ENCODE assay signal across 18 mouse cellular contexts in the genomic region with DNA sequence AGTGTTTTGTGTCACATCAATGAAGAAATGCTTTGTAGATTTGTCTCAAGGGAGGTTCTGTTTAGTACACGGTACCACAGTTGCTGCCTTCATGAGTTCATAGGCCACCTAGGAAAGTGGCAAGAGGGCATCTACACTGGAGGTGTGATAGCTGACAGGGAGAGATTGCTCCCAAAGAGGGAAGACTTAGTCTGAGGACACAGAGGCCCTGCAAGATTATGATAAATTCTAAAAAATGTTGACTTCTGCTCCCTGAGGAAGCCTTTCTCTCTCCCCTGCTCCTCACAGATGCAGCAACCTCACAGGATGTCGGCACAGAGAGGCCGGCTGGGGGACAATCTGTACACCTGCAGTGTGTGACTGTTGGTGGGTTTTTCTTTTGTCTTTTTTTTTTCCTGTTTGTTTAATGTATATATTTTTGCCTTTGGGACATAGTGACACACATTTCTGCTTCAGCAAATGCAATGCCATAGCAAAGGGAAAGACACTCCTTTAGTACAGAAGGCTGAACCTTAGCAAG.
"Had no signal": no experiment of that assay in that cellular context is flagged by ENCODE, and none has a peak within 500 bp of the region (broad histone marks: within the 10 kb centered on the region; RNA-seq: fewer than 3 reads in every experiment).

No protein-coding gene starts in this region.

- H3K4me1 ChIP-seq: intestine, embryonic 15.5 days; limb, embryonic 12.5 days; limb, embryonic 15.5 days; liver, embryonic 13.5 days; stomach, embryonic 15.5 days had no signal

- H3K27me3 ChIP-seq: intestine, embryonic 15.5 days; limb, embryonic 12.5 days; limb, embryonic 15.5 days; liver, embryonic 13.5 days; stomach, embryonic 15.5 days had no signal

- H3K27ac ChIP-seq: intestine, embryonic 15.5 days; limb, embryonic 12.5 days; limb, embryonic 15.5 days; liver, embryonic 13.5 days; stomach, embryonic 15.5 days had no signal

- DNase-seq: kidney, adult 11 months; kidney, adult 8-10 months; kidney, postnatal 14 days; kidney, postnatal 4 days; left cerebral cortex, postnatal 4 days; liver, embryonic 13.5 days; lung, adult 2 months; lung, postnatal 14 days; lung, postnatal 4 days; midbrain, embryonic 14.5 days; right cerebral cortex, adult 18-20 months; right cerebral cortex, postnatal 25 days; spleen, adult 18-20 months had no signal

- H3K4me3 ChIP-seq: intestine, embryonic 15.5 days; limb, embryonic 12.5 days; limb, embryonic 15.5 days; liver, embryonic 13.5 days; stomach, embryonic 15.5 days had no signal

- H3K4me2 ChIP-seq: intestine, embryonic 15.5 days; limb, embryonic 12.5 days; limb, embryonic 15.5 days; liver, embryonic 13.5 days; midbrain, embryonic 11.5 days; stomach, embryonic 15.5 days had no signal

- H3K9ac ChIP-seq: intestine, embryonic 15.5 days; limb, embryonic 12.5 days; limb, embryonic 15.5 days; liver, embryonic 13.5 days; stomach, embryonic 15.5 days had no signal

- H3K36me3 ChIP-seq: intestine, embryonic 15.5 days; limb, embryonic 12.5 days; limb, embryonic 15.5 days; liver, embryonic 13.5 days; stomach, embryonic 15.5 days had no signal

- H3K9me3 ChIP-seq: intestine, embryonic 15.5 days; limb, embryonic 12.5 days; limb, embryonic 15.5 days; liver, embryonic 13.5 days; stomach, embryonic 15.5 days had no signal

- ATAC-seq: intestine, embryonic 15.5 days had no signal
